Mouse (Mus musculus): Measurements from ENCODE around the gene Rab43.

- TF ChIP-seq CTCF (IDR thresholded peaks at IDR 0.05; ENCODE audit: insufficient read depth, low read depth, low read length) (no peak), POLR2A (IDR thresholded peaks at IDR 0.05; ENCODE audit: insufficient read depth, low read depth, low read length) (no peak)
Measured at GRCm38 (mm10) chr6:87774909-87775308, 37.1 kb downstream of the Rab43 start.

Measured in olfactory bulb, adult 2 months (tissue).